Mouse (Mus musculus): ENCODE measurements around the gene Paf1. TPM values are rescaled to one million over a fixed set of nuclear protein-coding genes. Genes with fewer than 3 reads are reported as not detected.

The Paf1 gene
- 102 and 123 TPM in 2 replicates for polyA plus RNA-seq (2012; ENCODE audit: insufficient read depth, insufficient read length, missing spikeins)

DNA sequence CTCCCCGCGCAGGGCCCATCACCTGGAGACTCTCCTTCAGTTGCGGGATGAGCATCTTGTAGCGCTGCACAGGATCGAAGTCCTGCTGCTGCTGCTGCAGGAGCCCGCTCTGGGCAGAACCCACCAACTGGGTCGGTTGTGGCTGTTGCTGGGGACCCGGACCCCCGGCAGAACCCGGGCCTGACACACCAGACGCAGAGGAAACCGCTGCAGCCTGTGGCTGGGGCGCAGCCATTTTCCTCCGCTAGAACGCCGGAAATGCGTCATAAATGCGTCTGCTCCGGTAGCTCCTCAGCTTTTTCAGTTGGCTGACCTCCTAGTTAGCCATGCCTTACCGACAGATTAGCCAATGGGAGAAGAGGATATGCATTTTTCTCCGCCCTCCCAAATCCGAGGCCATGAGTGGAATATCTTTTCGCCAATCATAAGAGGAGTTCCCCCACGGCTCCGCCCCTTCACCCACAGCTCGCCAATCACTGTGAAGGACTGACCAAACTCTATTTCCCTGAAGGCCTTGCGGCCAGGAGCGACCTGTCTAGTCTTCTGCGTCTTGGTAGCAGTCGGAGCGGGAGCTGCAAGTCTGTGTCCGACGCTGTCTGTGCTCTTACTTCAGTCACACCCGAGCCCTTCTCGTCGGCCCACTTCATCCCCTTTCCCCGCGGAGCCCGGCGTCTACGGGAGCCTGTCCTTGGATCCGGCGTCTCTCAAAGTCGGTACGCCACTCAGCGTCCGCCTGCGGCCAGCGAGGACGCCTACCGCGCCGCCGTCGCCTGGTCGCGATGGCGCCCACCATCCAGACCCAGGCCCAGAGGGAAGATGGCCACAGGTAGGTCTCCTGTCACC is at the start of gene Paf1, which contains the start of gene Med29:
Gene Paf1 (plus strand): TSS at position 523 of the 843 bp plus-strand sequence.
Gene Med29 (minus strand): TSS at position 280 of the 843 bp plus-strand sequence.
- Histone ChIP-seq H3K27ac (ENCODE audit: insufficient read depth, low read depth, low read length) (peak within 1 kb of the TSS; percentile 50), H3K4me1 (ENCODE audit: control insufficient read depth, insufficient read depth, low read length) (peaks cover 10% of the 10 kb centered on the region), H3K4me3 (ENCODE audit: insufficient read depth, low read length) (peak within 1 kb of the TSS; percentile 83)
- TF ChIP-seq POLR2A (IDR thresholded peaks at IDR 0.05; ENCODE audit: borderline replicate concordance, low read depth, low read length) (peak; percentile 74; the same call in 1 of the 2 replicates), CTCF (IDR thresholded peaks at IDR 0.05; ENCODE audit: low read depth, low read length) (no peak)

DNA sequence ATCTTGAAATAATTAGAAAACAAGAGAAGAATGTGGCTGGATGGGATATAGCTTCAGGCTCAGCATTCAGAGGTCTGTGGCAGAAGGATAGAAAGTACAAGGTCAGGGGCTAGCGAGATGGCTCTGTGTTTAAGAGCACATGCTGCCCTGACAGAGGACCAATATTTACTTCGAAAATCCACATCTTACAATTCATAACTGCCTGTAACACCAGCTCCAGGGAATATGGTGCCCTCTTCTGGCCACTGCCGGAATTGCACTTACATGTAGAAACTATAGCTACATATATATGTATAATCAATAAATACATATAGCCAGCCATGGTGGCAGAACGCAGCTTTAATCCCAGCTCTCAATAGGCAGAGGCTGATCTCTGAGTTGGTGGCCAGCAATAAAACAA is 48.1 kb upstream of the Paf1 start:
- TF ChIP-seq POLR2A (IDR thresholded peaks at IDR 0.05; ENCODE audit: borderline replicate concordance, low read depth, low read length) (no peak), CTCF (IDR thresholded peaks at IDR 0.05; ENCODE audit: low read depth, low read length) (0 out of 2 replicates have a peak, but pooled peaks have one; percentile 16)
- H3K27ac ChIP-seq (ENCODE audit: insufficient read depth, low read depth, low read length) = no peak overlapping the region
- no peak overlapping the region for H3K4me3 ChIP-seq (ENCODE audit: insufficient read depth, low read length)
- H3K4me1 ChIP-seq (ENCODE audit: control insufficient read depth, insufficient read depth, low read length) = peaks cover 19% of the 10 kb centered on the region

GRCm38 (mm10) chr7:28347746-28348145 is 45.0 kb upstream of the Paf1 start:
- peaks cover 27% of the 10 kb centered on the region for H3K4me1 ChIP-seq (ENCODE audit: control insufficient read depth, insufficient read depth, low read length)
- H3K27ac ChIP-seq (ENCODE audit: insufficient read depth, low read depth, low read length) = peak overlapping the region; percentile 73
- H3K4me3 ChIP-seq (ENCODE audit: insufficient read depth, low read length) = no peak overlapping the region
- TF ChIP-seq CTCF (IDR thresholded peaks at IDR 0.05; ENCODE audit: low read depth, low read length) = no peak
- no peak for TF ChIP-seq POLR2A (IDR thresholded peaks at IDR 0.05; ENCODE audit: borderline replicate concordance, low read depth, low read length)

- Histone ChIP-seq H3K27ac (ENCODE audit: insufficient read depth, low read depth, low read length) (peak overlapping the region; percentile 73; the same call in 1 of the 2 replicates), H3K4me3 (ENCODE audit: insufficient read depth, low read length) (no peak overlapping the region), H3K4me1 (ENCODE audit: control insufficient read depth, insufficient read depth, low read length) (peaks cover 27% of the 10 kb centered on the region)
- no peak for TF ChIP-seq POLR2A (IDR thresholded peaks at IDR 0.05; ENCODE audit: borderline replicate concordance, low read depth, low read length)
- TF ChIP-seq CTCF (IDR thresholded peaks at IDR 0.05; ENCODE audit: low read depth, low read length) = peak; percentile 13; the same call in 1 of the 2 replicates
Observed at GRCm38 (mm10) chr7:28348601-28349000, 44.1 kb upstream of the Paf1 start.

DNA sequence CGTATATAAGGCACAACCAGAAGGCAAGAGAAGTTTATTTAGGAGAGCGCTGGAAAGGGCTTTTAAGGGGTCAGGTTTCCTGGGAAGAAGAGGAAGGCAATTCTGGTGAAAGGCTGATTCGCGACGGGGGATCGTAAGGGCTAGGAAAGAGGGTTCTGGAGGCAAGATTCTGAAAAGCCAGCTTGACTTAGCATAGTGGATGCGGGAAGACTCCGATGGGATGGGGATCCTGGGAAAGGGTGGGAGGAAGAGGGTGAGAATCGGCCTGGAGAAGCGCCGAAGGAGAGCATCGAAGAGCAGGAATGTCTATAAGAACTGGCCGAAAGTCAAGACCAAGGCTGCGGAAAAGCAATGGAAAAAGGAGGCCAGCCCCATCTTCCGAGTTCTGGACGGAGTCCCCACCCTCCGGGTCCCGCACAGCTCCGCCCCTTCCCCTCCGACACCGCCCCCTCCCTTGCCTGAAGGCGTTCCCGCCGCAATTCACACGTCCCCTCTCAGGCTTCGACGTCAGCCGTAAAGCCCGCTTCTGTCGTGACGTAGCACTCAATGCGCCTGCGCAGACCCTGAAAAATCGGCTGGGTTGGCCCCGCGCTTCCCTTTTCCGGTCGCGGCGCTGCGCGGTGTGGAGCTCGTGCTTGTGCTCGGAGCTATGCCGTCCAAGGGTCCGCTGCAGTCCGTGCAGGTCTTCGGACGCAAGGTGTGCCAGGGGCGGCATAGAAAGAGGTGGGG is 42.4 kb upstream of the Paf1 start, which contains the start of gene Rps16:
Gene Rps16 (plus strand): TSS at position 498 of the 729 bp plus-strand sequence.
- Histone ChIP-seq H3K4me3 (ENCODE audit: insufficient read depth, low read length) (peak within 1 kb of the TSS; percentile 93), H3K4me1 (ENCODE audit: control insufficient read depth, insufficient read depth, low read length) (peaks cover 27% of the 10 kb centered on the region), H3K27ac (ENCODE audit: insufficient read depth, low read depth, low read length) (peak within 1 kb of the TSS; percentile 83)
- TF ChIP-seq CTCF (IDR thresholded peaks at IDR 0.05; ENCODE audit: low read depth, low read length) = no peak
- 0 out of 2 replicates have a peak, but pooled peaks have one; percentile 51 for TF ChIP-seq POLR2A (IDR thresholded peaks at IDR 0.05; ENCODE audit: borderline replicate concordance, low read depth, low read length)

DNA sequence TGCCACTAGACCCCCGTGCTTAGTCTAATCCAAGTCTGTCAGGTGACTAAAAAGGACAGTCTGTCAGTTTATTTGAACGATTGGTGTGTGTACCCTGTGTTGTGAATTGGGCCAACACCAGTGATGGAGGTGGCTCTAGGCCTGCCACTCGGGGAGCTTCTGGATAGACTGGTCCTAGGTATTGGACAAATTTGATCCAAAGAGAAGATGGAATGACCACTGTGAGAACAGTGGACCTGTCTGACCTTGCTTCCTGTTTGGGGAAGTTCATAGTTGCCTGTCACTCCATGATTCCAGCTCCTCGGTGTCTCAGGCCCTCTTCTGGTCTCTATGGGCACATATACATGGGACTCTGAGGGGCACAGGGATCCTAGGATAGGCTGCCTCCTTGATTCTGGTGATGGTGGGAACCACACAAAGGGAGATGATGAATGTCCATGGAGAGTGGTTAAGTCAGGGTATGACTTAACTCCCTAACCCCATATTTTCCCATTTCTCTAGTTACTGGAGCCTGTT is 41.0 kb upstream of the Paf1 start:
- peaks cover 27% of the 10 kb centered on the region for H3K4me1 ChIP-seq (ENCODE audit: control insufficient read depth, insufficient read depth, low read length)
- TF ChIP-seq CTCF (IDR thresholded peaks at IDR 0.05; ENCODE audit: low read depth, low read length) = no peak
- no peak for TF ChIP-seq POLR2A (IDR thresholded peaks at IDR 0.05; ENCODE audit: borderline replicate concordance, low read depth, low read length)
- H3K4me3 ChIP-seq (ENCODE audit: insufficient read depth, low read length) = peak overlapping the region; percentile 93
- peak overlapping the region; percentile 58 for H3K27ac ChIP-seq (ENCODE audit: insufficient read depth, low read depth, low read length)

- Histone ChIP-seq H3K4me1 (ENCODE audit: control insufficient read depth, insufficient read depth, low read length) (peaks cover 20% of the 10 kb centered on the region), H3K27ac (ENCODE audit: insufficient read depth, low read depth, low read length) (no peak overlapping the region)
- TF ChIP-seq POLR2A (IDR thresholded peaks at IDR 0.05; ENCODE audit: borderline replicate concordance, low read depth, low read length) (no peak), CTCF (IDR thresholded peaks at IDR 0.05; ENCODE audit: low read depth, low read length) (no peak)
Observed at GRCm38 (mm10) chr7:28353267-28353666, 39.5 kb upstream of the Paf1 start.

DNA sequence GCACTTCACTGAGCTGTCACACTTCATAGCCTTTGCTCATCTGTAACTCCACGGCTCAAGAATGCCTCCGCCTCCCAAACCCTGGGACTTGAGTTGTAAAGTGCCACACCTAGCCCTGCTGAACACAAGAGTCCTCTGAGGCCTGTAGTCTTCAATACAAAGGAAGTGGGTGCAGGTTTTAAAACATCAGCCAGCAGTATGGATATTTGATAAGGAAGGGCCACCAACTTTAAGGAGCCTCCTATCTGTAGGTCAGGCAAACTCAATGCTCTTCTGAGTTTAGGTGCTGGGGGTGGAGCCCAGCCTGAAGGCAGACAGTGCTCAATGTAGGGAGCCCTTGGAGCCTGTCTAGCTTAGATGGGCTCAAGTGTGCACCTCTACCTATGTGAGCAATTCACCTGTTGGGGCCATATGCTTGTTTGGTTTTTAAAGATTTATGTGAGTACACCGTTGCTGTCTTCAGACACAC is 38.6 kb upstream of the Paf1 start:
- TF ChIP-seq POLR2A (IDR thresholded peaks at IDR 0.05; ENCODE audit: borderline replicate concordance, low read depth, low read length) (no peak), CTCF (IDR thresholded peaks at IDR 0.05; ENCODE audit: low read depth, low read length) (no peak)
- Histone ChIP-seq H3K4me3 (ENCODE audit: insufficient read depth, low read length) (no peak overlapping the region), H3K4me1 (ENCODE audit: control insufficient read depth, insufficient read depth, low read length) (peaks cover 12% of the 10 kb centered on the region), H3K27ac (ENCODE audit: insufficient read depth, low read depth, low read length) (no peak overlapping the region)

More at GRCm38 (mm10) chr7:28353267-28353666, 39.5 kb upstream of the Paf1 start:
- H3K4me3 ChIP-seq (ENCODE audit: insufficient read depth, low read length) = no peak overlapping the region

DNA sequence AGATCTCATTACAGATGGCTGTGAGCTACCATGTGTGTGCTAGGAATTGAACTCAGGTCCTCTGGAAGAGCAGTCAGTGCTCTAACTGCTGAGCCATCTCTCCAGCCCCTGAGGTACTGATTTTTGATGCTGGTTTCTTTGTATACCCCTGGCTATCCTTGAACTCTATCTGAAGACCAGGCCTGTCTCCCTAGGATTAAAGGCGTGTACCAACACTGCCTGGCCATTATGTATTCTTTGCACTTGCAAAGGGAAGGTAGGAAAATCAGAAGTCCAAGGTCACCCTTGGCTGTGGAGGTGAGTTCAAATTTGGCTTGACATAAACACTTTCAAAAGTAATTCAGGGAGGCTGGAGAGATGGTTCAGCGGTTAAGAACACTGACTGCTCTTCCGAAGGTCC is 38.2 kb upstream of the Paf1 start:
- H3K4me1 ChIP-seq (ENCODE audit: control insufficient read depth, insufficient read depth, low read length) = peaks cover 8% of the 10 kb centered on the region
- no peak for TF ChIP-seq CTCF (IDR thresholded peaks at IDR 0.05; ENCODE audit: low read depth, low read length)
- no peak overlapping the region for H3K4me3 ChIP-seq (ENCODE audit: insufficient read depth, low read length)
- H3K27ac ChIP-seq (ENCODE audit: insufficient read depth, low read depth, low read length) = no peak overlapping the region

Measured in bone marrow macrophage, adult 2 months (primary cell).